Mouse (Mus musculus) effector memory CD4-positive, alpha-beta T cell, adult 7 months (primary cell): ENCODE results near the gene Sema4f. TPM values are rescaled to one million over a fixed set of nuclear protein-coding genes. Genes with fewer than 3 reads are reported as not detected.

Source experiments
- polyA plus RNA-seq: library from polyadenylated mRNA; unstranded; fragments of 100-300 nt; shearing (Covaris generic); gene quantifications from one replicate; pipeline ENCODE4 v1.2.1, GENCODE M21; 2017

Gene Sema4f
- 17.5 TPM for polyA plus RNA-seq

GRCm38 (mm10) chr6:82939167-82939912 is at the start of gene Sema4f:
TSS of gene Sema4f (minus strand) at chr6:82939769.

GRCm38 (mm10) chr6:82946651-82947050 is 7.1 kb upstream of the Sema4f start, which contains the start of gene M1ap:
TSS of gene M1ap (plus strand) at chr6:82946902.

Other genes with a start within 250 kb of the Sema4f start
- 242 TPM for gene Pole4, start 234.4 kb downstream of the Sema4f start, polyA plus RNA-seq
- gene Hk2, start 165.3 kb downstream of the Sema4f start, polyA plus RNA-seq = 15.2 TPM
- not detected for gene M1ap, start 7.1 kb upstream of the Sema4f start, polyA plus RNA-seq
- 12.8 TPM for gene Dok1, start 93.7 kb upstream of the Sema4f start, polyA plus RNA-seq
- 0.30 TPM for gene Loxl3, start 94.4 kb upstream of the Sema4f start, polyA plus RNA-seq
- 495 TPM for gene Aup1, start 114.8 kb upstream of the Sema4f start, polyA plus RNA-seq
- gene Htra2, start 115.5 kb upstream of the Sema4f start, polyA plus RNA-seq = 35.1 TPM
- 1.3 TPM for gene Dqx1, start 118.1 kb upstream of the Sema4f start, polyA plus RNA-seq
- gene Tlx2, start 130.5 kb upstream of the Sema4f start, polyA plus RNA-seq = not detected
- gene Pcgf1, start 138.1 kb upstream of the Sema4f start, polyA plus RNA-seq = 21.1 TPM
- not detected for gene Lbx2, start 146.6 kb upstream of the Sema4f start, polyA plus RNA-seq
- gene Ccdc142, start 161.8 kb upstream of the Sema4f start, polyA plus RNA-seq = 2.2 TPM
- 6.5 TPM for gene Gm42688, start 161.8 kb upstream of the Sema4f start, polyA plus RNA-seq
- gene Mrpl53, start 169.3 kb upstream of the Sema4f start, polyA plus RNA-seq = 30.5 TPM
- gene Mogs, start 175.7 kb upstream of the Sema4f start, polyA plus RNA-seq = 66.0 TPM
- 61.8 TPM for gene Wbp1, start 181.8 kb upstream of the Sema4f start, polyA plus RNA-seq
- gene Ino80b, start 185.7 kb upstream of the Sema4f start, polyA plus RNA-seq = 31.8 TPM
- gene Rtkn, start 195.7 kb upstream of the Sema4f start, polyA plus RNA-seq = 0.94 TPM
- 1.3 TPM for gene Wdr54, start 216.6 kb upstream of the Sema4f start, polyA plus RNA-seq
- gene 1700003E16Rik, start 216.6 kb upstream of the Sema4f start, polyA plus RNA-seq = not detected
- 63.3 TPM for gene Dctn1, start 226.2 kb upstream of the Sema4f start, polyA plus RNA-seq